Mouse (Mus musculus): ENCODE results near the gene Ano8.
"Not testable (repeated sequence)": the region's sequence is repeated elsewhere in the genome, so short reads cannot be mapped to it uniquely, and the experiment has no call there.

The Ano8 gene

DNA sequence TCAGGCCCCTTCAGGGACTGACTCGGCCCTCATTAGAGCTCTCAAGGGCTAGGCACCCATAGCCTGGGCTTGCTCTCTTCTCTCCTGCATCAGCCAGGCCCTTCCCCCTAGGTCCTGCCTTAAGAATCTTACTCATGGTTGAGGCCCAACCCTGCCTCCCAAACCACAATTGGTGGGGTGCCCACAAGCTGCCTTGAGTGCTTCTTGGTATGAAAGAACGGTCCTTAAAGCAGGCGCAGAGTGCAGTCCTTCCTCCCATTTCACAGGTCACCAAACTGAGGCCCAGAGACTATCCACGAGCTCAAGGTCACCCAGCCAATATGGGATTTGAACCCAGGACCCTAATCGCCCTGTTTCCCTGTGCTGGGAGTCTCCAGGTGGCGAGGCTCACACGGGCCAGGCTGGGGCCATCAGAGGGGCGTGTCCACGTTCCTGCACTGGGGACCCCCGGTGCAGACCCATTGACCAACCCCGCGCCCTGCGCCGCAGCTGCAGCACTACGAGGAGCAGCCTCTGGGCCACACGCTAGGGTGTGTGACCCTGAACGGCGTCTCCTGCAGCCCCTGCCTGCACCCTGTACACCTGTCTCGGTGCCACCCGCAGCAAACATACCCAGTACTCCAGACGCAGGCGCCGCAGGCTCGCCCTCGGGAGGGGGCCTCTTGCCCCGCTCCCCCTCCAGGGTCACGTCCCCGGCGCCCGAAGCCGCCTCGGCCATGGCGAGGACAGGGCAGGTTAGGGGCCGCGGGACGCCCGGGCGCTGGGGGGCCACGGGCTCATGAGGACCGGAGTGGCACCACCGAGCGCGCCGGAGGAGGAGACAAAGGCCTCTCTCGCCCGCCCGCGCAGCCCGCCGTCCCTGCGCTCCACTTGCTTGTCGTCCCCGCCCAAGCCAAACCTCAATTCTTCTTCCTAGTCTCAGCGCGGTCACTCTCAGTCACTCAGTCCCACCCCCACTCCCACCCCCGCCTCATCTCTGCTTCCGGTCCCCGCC is at the start of gene Ano8:
Gene Ano8, minus strand, starts transcription at position 822 of the 994 bp plus-strand sequence.
- peak; percentile 76 for ATAC-seq (ENCODE audit: low TSS enrichment)

DNA sequence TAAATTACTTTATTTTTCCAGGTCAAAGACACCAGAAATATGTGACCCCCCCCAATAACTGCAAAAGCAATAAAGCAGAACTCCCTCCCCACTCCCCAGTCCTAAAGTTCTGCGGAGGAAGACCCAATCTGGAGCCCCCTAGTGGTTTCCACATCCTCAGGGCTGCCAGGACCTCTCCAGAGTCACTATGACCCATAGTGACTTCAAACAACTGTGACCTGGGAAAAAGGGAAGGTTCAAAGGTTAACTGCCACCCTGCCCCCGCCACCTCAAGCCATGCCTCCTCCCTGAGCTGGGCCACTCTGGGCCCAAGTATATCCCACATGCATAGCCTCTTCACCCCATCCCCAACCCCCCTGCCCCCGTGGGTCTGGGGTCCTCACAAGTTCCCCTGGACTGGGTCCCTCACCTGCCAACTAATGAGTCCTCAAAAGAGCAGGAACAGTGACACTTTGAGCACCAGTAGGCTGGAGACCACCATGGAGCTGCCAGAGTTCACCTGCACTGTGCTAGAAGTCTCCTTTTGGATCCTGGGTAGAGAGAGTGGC is 48.6 kb upstream of the Ano8 start:
- no peak for ATAC-seq (ENCODE audit: low TSS enrichment)

- not testable (repeated sequence) for ATAC-seq (ENCODE audit: low TSS enrichment)
These were observed 45.1 kb upstream of the Ano8 start for GRCm38 (mm10) chr8:71530735-71531467.

GRCm38 (mm10) chr8:71528362-71529073 is 42.8 kb upstream of the Ano8 start:
- ATAC-seq (ENCODE audit: low TSS enrichment), result no peak

- no peak for ATAC-seq (ENCODE audit: low TSS enrichment)
These were observed 41.6 kb upstream of the Ano8 start for GRCm38 (mm10) chr8:71527162-71527870.

- no peak for ATAC-seq (ENCODE audit: low TSS enrichment)
These were observed 40.5 kb upstream of the Ano8 start for GRCm38 (mm10) chr8:71526272-71526671.

DNA sequence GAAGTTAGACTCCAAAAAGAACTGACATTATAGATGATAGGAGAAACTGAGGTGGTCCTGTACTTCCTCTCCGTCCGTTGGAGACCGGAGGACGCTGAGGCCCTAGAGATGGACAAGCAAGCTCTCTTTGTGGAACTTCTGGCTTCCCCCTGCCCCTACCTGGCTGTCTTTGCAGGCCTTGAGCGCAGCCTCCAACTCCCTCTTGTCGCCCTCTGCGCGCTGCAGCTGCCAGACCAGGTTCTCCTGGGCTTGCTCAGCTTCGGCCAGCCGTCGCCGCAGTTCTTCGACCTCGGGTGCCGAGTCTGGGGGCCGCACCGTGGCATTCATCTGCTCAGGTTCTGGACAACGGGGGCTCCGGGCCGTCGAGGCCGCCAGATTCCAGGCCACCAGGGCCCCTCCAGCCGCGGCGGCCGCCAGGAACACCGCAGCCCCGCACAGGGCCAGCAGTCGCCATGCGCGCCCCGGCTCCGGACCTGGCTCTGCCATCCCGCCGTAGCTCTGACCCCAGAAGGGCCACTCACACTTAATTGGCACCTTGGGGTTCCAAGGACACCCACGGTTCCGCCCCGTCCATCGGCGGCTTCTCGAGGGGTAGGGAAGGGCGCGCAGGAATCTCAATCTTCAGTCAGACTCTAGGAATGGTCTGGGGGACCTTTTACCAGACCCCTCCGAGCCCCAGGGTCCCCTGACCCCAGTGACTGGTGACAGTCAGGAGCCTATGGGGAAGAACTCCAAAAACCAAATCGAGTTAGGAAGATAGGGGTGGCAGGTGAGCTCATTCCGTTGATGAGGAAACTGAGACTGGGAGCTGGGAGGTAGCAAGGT is 39.7 kb upstream of the Ano8 start, which contains the start of gene Ccdc194:
Gene Ccdc194, minus strand, starts transcription at position 486 of the 825 bp plus-strand sequence.
- ATAC-seq (ENCODE audit: low TSS enrichment), result no peak

DNA sequence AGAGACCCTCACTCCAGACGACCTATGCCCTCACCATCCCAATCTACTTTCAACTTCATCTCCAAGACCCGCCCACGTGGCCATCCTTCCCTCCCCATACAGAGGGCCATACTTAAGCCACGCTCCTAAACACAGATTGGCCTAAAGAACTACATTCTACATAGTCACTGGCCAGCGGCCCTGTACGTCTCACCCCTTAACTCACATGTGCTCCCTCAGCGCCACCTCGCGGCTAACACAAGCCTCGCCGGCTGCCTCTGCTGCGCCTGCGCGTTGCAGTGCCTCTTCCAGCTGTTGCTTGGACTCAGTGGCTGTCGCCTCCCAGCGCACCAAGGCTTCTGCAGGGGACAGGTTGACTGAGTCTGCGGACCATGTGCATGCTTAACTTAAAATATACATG is 35.9 kb upstream of the Ano8 start:
- peak; percentile 96 for ATAC-seq (ENCODE audit: low TSS enrichment)

- ATAC-seq (ENCODE audit: low TSS enrichment), result not testable (repeated sequence)
These were observed 33.5 kb upstream of the Ano8 start for GRCm38 (mm10) chr8:71519037-71519825.

- ATAC-seq (ENCODE audit: low TSS enrichment), result no peak
These were observed 31.0 kb upstream of the Ano8 start for GRCm38 (mm10) chr8:71516786-71517185.

DNA sequence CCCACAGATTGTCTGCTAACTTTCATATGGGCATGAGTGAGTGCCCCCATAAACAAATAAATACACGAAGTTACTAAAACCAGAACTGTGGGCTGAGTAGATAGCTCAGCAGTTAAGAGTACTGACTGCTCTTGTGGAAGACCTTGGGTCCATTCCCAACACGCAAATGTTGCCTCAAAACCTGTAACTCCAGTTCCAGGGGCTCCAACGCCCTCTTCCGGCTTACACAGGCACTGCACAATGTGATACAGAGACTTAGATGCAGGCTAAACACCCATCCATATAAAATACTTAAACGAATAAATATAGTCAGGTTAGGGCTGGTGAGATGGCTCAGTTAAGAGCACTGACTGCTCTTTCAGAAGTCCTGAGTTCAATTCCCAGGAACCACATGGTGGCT is 29.3 kb upstream of the Ano8 start:
- ATAC-seq (ENCODE audit: low TSS enrichment), result no peak

- ATAC-seq (ENCODE audit: low TSS enrichment), result no peak
These were observed 27.4 kb upstream of the Ano8 start for GRCm38 (mm10) chr8:71513018-71513754.

DNA sequence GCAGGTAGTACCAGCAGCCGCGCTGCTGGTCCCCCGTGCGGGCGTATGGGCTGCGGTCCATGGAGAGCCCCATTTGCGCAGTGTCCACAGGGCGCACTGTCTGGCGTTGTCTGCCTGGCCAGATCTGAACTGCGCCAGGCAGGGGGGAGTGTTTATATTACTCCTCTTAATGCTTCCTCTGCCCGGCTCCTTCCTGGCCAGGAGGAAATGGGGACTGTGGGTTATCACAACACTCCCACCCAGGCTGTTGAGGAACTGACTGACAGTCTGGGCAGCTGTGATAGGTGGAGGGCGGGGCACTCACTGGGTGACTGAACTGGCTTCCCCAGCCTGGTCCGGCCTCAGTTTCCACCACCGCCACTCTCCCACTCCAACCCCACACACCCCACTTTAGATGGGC is 25.9 kb upstream of the Ano8 start, which contains the start of gene Plvap:
Gene Plvap, minus strand, starts transcription at position 109 of the 400 bp plus-strand sequence.
- no peak for ATAC-seq (ENCODE audit: low TSS enrichment)

GRCm38 (mm10) chr8:71509316-71509715 is 23.6 kb upstream of the Ano8 start:
- no peak for ATAC-seq (ENCODE audit: low TSS enrichment)

DNA sequence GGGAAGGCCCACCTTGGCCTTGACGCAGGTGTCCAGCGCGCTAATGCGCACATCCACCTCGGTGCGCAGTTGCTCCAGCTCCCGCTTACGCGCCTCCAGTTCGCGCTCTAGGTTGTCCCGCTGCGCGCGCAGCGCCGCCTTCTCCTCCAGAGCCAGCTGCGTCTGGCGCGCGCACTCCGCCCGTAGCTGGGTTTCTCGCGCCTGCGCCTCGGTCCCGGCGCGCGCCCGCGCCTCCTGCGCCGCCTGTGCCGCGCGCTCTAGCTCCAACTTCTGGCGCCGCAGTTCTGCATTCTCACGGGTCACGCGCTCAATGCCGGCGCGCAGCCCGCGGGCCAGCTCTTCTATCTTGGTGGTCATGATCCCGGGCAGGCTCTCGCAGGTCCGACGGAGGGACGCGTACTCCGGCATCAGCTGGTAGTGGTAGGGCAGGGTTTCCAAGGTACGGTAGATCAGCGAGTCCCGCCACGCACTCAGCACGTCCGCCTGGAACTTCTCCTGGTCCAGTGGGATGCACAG is 21.9 kb upstream of the Ano8 start:
- peak; percentile 94 for ATAC-seq (ENCODE audit: low TSS enrichment)

DNA sequence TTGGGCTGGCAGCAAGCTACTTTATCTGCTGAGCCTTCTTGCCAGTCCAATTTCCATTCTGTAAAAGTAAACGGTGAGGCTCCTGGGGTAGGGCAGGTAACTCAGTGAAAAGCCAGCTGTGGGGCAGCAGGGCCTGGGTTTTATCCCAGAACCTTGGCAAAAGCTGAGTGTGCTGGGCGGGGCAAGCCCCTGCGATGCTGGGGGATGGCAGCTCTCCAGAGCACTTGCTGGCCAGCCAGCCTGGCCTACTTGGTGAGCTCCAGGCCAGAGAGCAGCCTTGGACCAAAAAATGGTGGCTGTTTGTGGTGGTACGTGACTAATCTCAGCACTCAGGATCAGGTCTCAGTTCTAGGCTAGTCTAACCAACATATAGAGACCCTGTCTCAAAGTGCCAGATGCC is 20.2 kb upstream of the Ano8 start:
- no peak for ATAC-seq (ENCODE audit: low TSS enrichment)

DNA sequence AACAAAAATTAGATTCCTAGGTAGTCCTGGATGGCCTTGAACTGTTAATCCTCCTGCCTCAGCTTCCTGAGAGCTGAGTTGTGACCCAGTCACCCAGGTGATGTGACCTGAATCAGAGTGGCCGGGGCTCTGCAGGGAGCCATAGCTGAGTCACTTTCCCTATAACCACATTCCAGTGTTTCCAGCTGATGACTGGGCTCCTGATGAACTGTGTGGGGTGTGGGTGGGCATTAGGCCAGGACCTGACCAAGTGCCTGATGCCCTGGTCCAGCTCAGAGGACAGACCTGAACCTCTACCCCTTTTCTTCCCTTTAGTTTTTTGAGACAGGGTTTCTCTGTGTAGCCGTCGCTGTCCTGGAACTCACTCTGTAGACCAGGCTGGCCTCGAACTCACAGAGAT is 19.6 kb upstream of the Ano8 start:
- no peak for ATAC-seq (ENCODE audit: low TSS enrichment)

GRCm38 (mm10) chr8:71504349-71504748 is 18.6 kb upstream of the Ano8 start:
- no peak for ATAC-seq (ENCODE audit: low TSS enrichment)
